35 mouse cellular contexts compared by ENCODE assay signal in the genomic region with DNA sequence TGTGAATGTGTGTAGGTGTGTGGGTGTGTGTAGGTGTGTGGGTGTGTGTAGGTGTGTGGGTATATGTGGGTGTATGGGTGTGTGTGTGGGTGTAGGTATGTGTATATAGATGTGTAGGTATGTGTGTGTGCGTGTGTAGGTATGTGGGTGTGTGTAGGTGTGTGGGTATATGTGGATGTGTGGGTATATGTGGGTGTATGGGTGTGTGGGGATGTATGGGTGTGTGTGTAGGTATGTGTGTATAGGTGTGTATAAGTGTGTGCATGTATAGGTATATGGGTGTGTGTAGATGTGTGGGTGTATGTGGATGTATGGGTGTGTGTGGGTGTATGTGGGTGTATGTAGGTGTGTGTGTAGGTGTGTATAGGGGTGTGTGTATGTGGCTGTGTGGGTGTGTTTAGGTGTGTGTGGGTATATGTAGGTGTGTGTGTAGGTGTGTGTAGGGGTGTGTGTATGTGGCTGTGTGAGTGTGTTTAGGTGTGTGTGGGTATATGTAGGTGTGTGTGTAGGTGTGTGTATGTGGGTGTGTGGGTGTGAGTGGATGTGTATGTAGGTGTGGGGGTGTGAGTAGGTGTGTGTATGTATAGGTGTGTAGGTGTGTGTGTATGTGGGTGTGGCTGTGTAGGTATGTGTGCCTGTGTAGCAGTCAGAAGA. TPM values are rescaled to one million over a fixed set of nuclear protein-coding genes. Genes with fewer than 3 reads are reported as not detected.
DNase-seq lines count a peak whose midpoint lies in the region; ATAC-seq lines count a peak whose summit lies in the region.
"Had no signal": no experiment of that assay in that cellular context is flagged by ENCODE, and none has a peak within 500 bp of the region (broad histone marks: within the 10 kb centered on the region; RNA-seq: fewer than 3 reads in every experiment).

No protein-coding gene starts in this region.

- no peaks in the 10 kb centered on the region; the same call in 1 of the 2 replicates for H3K4me1 ChIP-seq in kidney, embryonic 16.5 days (ENCODE audit: insufficient read depth, low read length)
- H3K4me1 ChIP-seq in kidney, embryonic 14.5 days (ENCODE audit: control insufficient read depth, insufficient read depth, low read length), result no peaks in the 10 kb centered on the region
- H3K4me1 ChIP-seq in lung, embryonic 16.5 days (replicated peaks; ENCODE audit: control insufficient read depth, insufficient read depth, low read length), result no peaks in the 10 kb centered on the region
- peaks cover 4% of the 10 kb centered on the region for H3K4me1 ChIP-seq in embryonic facial prominence, embryonic 13.5 days
- H3K4me1 ChIP-seq: hindbrain, embryonic 15.5 days; midbrain, embryonic 12.5 days had no signal

- DNase-seq in lung, postnatal 36 days, result no peak
- no peak for DNase-seq in cerebellum, postnatal 36 days
- DNase-seq: adrenal gland, adult 8-10 months; cerebellum, adult 11-12 months; cerebellum, postnatal 14 days; gastrocnemius, postnatal 36 days; heart, adult 2 months; kidney, postnatal 4 days; layer of hippocampus, adult 9-11 months; right cerebral cortex, adult 18-20 months; right cerebral cortex, postnatal 4 days; thymus, adult 18-20 months; thymus, postnatal 36 days had no signal

- peak; percentile 31; the same call in 1 of the 2 replicates for ATAC-seq in kidney, embryonic 16.5 days (ENCODE audit: low FRiP score, low TSS enrichment)
- no peak for ATAC-seq in kidney, embryonic 14.5 days (ENCODE audit: low FRiP score, low TSS enrichment)
- ATAC-seq in lung, embryonic 16.5 days (ENCODE audit: low read depth), result peak; percentile 26
- peak; percentile 59 for ATAC-seq in embryonic facial prominence, embryonic 13.5 days (ENCODE audit: insufficient number of reproducible peaks, insufficient read depth, low FRiP score, low TSS enrichment, low read depth)
- ATAC-seq in erythroblast, adult 5-6 weeks (replicated peaks; ENCODE audit: low FRiP score, poor library complexity, severe bottlenecking), result peak; percentile 57
- ATAC-seq: intestine, postnatal 0 days; lung, postnatal 0 days had no signal

- no peak overlapping the region for H3K27ac ChIP-seq in kidney, embryonic 16.5 days (ENCODE audit: low read length)
- H3K27ac ChIP-seq in kidney, embryonic 14.5 days (ENCODE audit: low read depth, low read length), result no peak overlapping the region
- H3K27ac ChIP-seq in lung, embryonic 16.5 days (ENCODE audit: low read length), result no peak overlapping the region
- H3K27ac ChIP-seq in embryonic facial prominence, embryonic 13.5 days, result no peak overlapping the region
- H3K27ac ChIP-seq: heart, adult 2 months; heart, embryonic 13.5 days; hindbrain, embryonic 15.5 days; kidney, embryonic 15.5 days; liver, embryonic 14.5 days; midbrain, embryonic 12.5 days had no signal

- no peak overlapping the region for H3K4me3 ChIP-seq in kidney, embryonic 16.5 days (ENCODE audit: low read length)
- H3K4me3 ChIP-seq in kidney, embryonic 14.5 days (ENCODE audit: low read length), result no peak overlapping the region
- H3K4me3 ChIP-seq in lung, embryonic 16.5 days (ENCODE audit: low read length), result no peak overlapping the region
- no peak overlapping the region for H3K4me3 ChIP-seq in embryonic facial prominence, embryonic 13.5 days
- H3K4me3 ChIP-seq: heart, adult 2 months; heart, embryonic 13.5 days; hindbrain, embryonic 15.5 days; kidney, embryonic 15.5 days; midbrain, embryonic 12.5 days had no signal

- no peaks in the 10 kb centered on the region for H3K9me3 ChIP-seq in kidney, embryonic 16.5 days (ENCODE audit: low read length)
- H3K9me3 ChIP-seq in kidney, embryonic 14.5 days (ENCODE audit: control insufficient read depth, low read length), result no peaks in the 10 kb centered on the region
- no peaks in the 10 kb centered on the region for H3K9me3 ChIP-seq in lung, embryonic 16.5 days (ENCODE audit: control insufficient read depth, low read length)
- H3K9me3 ChIP-seq in embryonic facial prominence, embryonic 13.5 days, result no peaks in the 10 kb centered on the region
- H3K9me3 ChIP-seq: heart, embryonic 13.5 days; hindbrain, embryonic 15.5 days; kidney, embryonic 15.5 days; midbrain, embryonic 12.5 days had no signal

- H3K4me2 ChIP-seq in kidney, embryonic 16.5 days (replicated peaks; ENCODE audit: low read depth, low read length), result no peak overlapping the region
- H3K4me2 ChIP-seq in kidney, embryonic 14.5 days (replicated peaks; ENCODE audit: low read depth, low read length), result no peak overlapping the region
- no peak overlapping the region for H3K4me2 ChIP-seq in lung, embryonic 16.5 days (ENCODE audit: low read depth, low read length)
- no peak overlapping the region for H3K4me2 ChIP-seq in embryonic facial prominence, embryonic 13.5 days
- H3K4me2 ChIP-seq: heart, embryonic 13.5 days; hindbrain, embryonic 15.5 days; kidney, embryonic 15.5 days; midbrain, embryonic 12.5 days had no signal

- no peaks in the 10 kb centered on the region for H3K36me3 ChIP-seq in kidney, embryonic 16.5 days (ENCODE audit: insufficient read depth, low read length)
- H3K36me3 ChIP-seq in kidney, embryonic 14.5 days (ENCODE audit: control insufficient read depth, insufficient read depth, low read length), result no peaks in the 10 kb centered on the region
- H3K36me3 ChIP-seq in lung, embryonic 16.5 days (ENCODE audit: control insufficient read depth, insufficient read depth, low read length), result no peaks in the 10 kb centered on the region
- no peaks in the 10 kb centered on the region for H3K36me3 ChIP-seq in embryonic facial prominence, embryonic 13.5 days
- H3K36me3 ChIP-seq: heart, embryonic 13.5 days; hindbrain, embryonic 15.5 days; kidney, embryonic 15.5 days; midbrain, embryonic 12.5 days had no signal

- no peaks in the 10 kb centered on the region for H3K27me3 ChIP-seq in kidney, embryonic 16.5 days (ENCODE audit: insufficient read depth, low read length)
- no peaks in the 10 kb centered on the region for H3K27me3 ChIP-seq in kidney, embryonic 14.5 days (ENCODE audit: control insufficient read depth, insufficient read depth, low read length)
- no peaks in the 10 kb centered on the region for H3K27me3 ChIP-seq in lung, embryonic 16.5 days (ENCODE audit: control insufficient read depth, insufficient read depth, low read depth, low read length)
- no peaks in the 10 kb centered on the region for H3K27me3 ChIP-seq in embryonic facial prominence, embryonic 13.5 days
- H3K27me3 ChIP-seq: hindbrain, embryonic 15.5 days; kidney, embryonic 15.5 days had no signal

- 96% methylated on average over 1 of the region's 1 CpGs for WGBS in kidney, embryonic 16.5 days
- 87% methylated on average over 1 of the region's 1 CpGs for WGBS in kidney, embryonic 14.5 days
- 97% methylated on average over 1 of the region's 1 CpGs for WGBS in lung, embryonic 16.5 days
- WGBS in embryonic facial prominence, embryonic 13.5 days, result 97% methylated on average over 1 of the region's 1 CpGs

- H3K9ac ChIP-seq in kidney, embryonic 16.5 days (replicated peaks; ENCODE audit: low read length), result no peak overlapping the region
- H3K9ac ChIP-seq in kidney, embryonic 14.5 days (ENCODE audit: low read depth, low read length), result no peak overlapping the region; the same call in 1 of the 2 replicates
- no peak overlapping the region for H3K9ac ChIP-seq in lung, embryonic 16.5 days (ENCODE audit: low read length)
- no peak overlapping the region for H3K9ac ChIP-seq in embryonic facial prominence, embryonic 13.5 days
- H3K9ac ChIP-seq: heart, embryonic 13.5 days; hindbrain, embryonic 15.5 days; kidney, embryonic 15.5 days; liver, embryonic 14.5 days; midbrain, embryonic 12.5 days had no signal

RNA-seq across cellular contexts. Expression of a gene that starts 5.9 kb away (rescaled TPM):
- polyA plus RNA-seq in kidney, embryonic 16.5 days (2015; fragmentation: Nextera tagmentation; extraction: Ambion mirVana), result 0.47 and 0.68 TPM in 2 replicates
- 0.38 TPM in 1 of 2 replicates, not detected in the other for polyA plus RNA-seq in kidney, embryonic 14.5 days (2014; fragmentation: Nextera tagmentation; extraction: Ambion mirVana)
- 0.16 and 0.44 TPM in 2 replicates for polyA plus RNA-seq in lung, embryonic 16.5 days (2015; fragmentation: Nextera tagmentation; extraction: Ambion mirVana)
- polyA plus RNA-seq in embryonic facial prominence, embryonic 13.5 days (2015; fragmentation: Nextera tagmentation; extraction: Ambion mirVana), result 0.21 TPM in 1 of 2 replicates, not detected in the other
- total RNA-seq in erythroblast, adult 5-6 weeks (2015; ENCODE audit: low replicate concordance), result not detected in 2 replicates
- total RNA-seq in erythroblast, adult 5-6 weeks (2017; ENCODE audit: low replicate concordance), result not detected in 2 replicates
- total RNA-seq: adrenal gland, adult 8-10 months; gastrocnemius, adult 18-20 months; gastrocnemius, postnatal 36 days; heart, adult 2 months; heart, postnatal 25 days; left cerebral cortex, adult 18-20 months; left cerebral cortex, postnatal 25 days; megakaryocyte progenitor cell, adult 5-6 weeks; MEL had no signal
- polyA plus RNA-seq: C2C12; forebrain, embryonic 11.5 days; heart, adult 2 months; heart, embryonic 13.5 days; hindbrain, embryonic 15.5 days; liver, embryonic 14.5 days; midbrain, embryonic 12.5 days; neural tube, embryonic 14.5 days; stomach, embryonic 14.5 days had no signal

RNA-seq across cellular contexts. Expression of a gene that starts 13.1 kb away (rescaled TPM):
- 54.7 and 57.3 TPM in 2 replicates for polyA plus RNA-seq in kidney, embryonic 16.5 days (2015; fragmentation: Nextera tagmentation; extraction: Ambion mirVana)
- 44.6 and 51.4 TPM in 2 replicates for polyA plus RNA-seq in kidney, embryonic 14.5 days (2014; fragmentation: Nextera tagmentation; extraction: Ambion mirVana)
- 55.5 and 56.4 TPM in 2 replicates for polyA plus RNA-seq in lung, embryonic 16.5 days (2015; fragmentation: Nextera tagmentation; extraction: Ambion mirVana)
- polyA plus RNA-seq in embryonic facial prominence, embryonic 13.5 days (2015; fragmentation: Nextera tagmentation; extraction: Ambion mirVana), result 50.5 and 53.4 TPM in 2 replicates
- 14.0 and 40.7 TPM in 2 replicates for total RNA-seq in erythroblast, adult 5-6 weeks (2015; ENCODE audit: low replicate concordance)
- total RNA-seq in erythroblast, adult 5-6 weeks (2017; ENCODE audit: low replicate concordance), result 16.6 and 25.2 TPM in 2 replicates

RNA-seq across cellular contexts. Expression of a gene that starts 47.6 kb away (rescaled TPM):
- polyA plus RNA-seq in kidney, embryonic 16.5 days (2015; fragmentation: Nextera tagmentation; extraction: Ambion mirVana), result 32.8 and 34.1 TPM in 2 replicates
- 39.6 and 56.6 TPM in 2 replicates for polyA plus RNA-seq in kidney, embryonic 14.5 days (2014; fragmentation: Nextera tagmentation; extraction: Ambion mirVana)
- 41.2 and 43.6 TPM in 2 replicates for polyA plus RNA-seq in lung, embryonic 16.5 days (2015; fragmentation: Nextera tagmentation; extraction: Ambion mirVana)
- polyA plus RNA-seq in embryonic facial prominence, embryonic 13.5 days (2015; fragmentation: Nextera tagmentation; extraction: Ambion mirVana), result 43.3 and 46.9 TPM in 2 replicates
- 7.3 TPM in 1 of 2 replicates, not detected in the other for total RNA-seq in erythroblast, adult 5-6 weeks (2015; ENCODE audit: low replicate concordance)
- 0.98 TPM in 1 of 2 replicates, not detected in the other for total RNA-seq in erythroblast, adult 5-6 weeks (2017; ENCODE audit: low replicate concordance)

RNA-seq across cellular contexts. Expression of a gene that starts 47.7 kb away (rescaled TPM):
- polyA plus RNA-seq in kidney, embryonic 16.5 days (2015; fragmentation: Nextera tagmentation; extraction: Ambion mirVana), result 96.2 and 108 TPM in 2 replicates
- polyA plus RNA-seq in kidney, embryonic 14.5 days (2014; fragmentation: Nextera tagmentation; extraction: Ambion mirVana), result 101 and 113 TPM in 2 replicates
- polyA plus RNA-seq in lung, embryonic 16.5 days (2015; fragmentation: Nextera tagmentation; extraction: Ambion mirVana), result 66.1 and 71.2 TPM in 2 replicates
- polyA plus RNA-seq in embryonic facial prominence, embryonic 13.5 days (2015; fragmentation: Nextera tagmentation; extraction: Ambion mirVana), result 91.5 and 94.5 TPM in 2 replicates
- 2.3 and 12.3 TPM in 2 replicates for total RNA-seq in erythroblast, adult 5-6 weeks (2015; ENCODE audit: low replicate concordance)
- 11.9 and 13.1 TPM in 2 replicates for total RNA-seq in erythroblast, adult 5-6 weeks (2017; ENCODE audit: low replicate concordance)
